Mouse (Mus musculus): ENCODE measurements around the gene Cd38.

DNA sequence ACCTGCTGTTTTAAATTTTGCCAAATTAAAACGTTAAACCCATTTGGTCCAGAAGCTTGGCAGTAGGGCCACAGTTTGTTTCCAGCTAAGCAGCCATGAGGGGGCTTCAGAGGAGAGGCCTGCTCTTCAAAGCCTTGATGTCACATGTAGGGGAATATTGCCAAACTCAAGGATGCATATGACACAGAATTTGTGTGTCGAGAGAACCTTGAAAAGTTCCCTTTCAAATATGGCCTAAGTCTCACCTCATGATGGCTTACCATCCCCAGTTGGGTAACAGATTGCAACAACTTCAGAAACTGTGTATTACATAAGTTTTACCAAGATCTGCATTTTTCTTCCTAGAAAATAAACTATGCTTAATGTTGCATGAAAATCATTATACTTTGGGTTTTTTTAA is 41.5 kb upstream of the Cd38 start:
- TF ChIP-seq ZNF384 (IDR thresholded peaks at IDR 0.05; ENCODE audit: low read depth, low read length) (no peak), ZC3H11A (IDR thresholded peaks at IDR 0.05; ENCODE audit: borderline replicate concordance, low read depth, low read length) (no peak), MAFK (IDR thresholded peaks at IDR 0.05; ENCODE audit: insufficient read depth, low read depth, low read length) (no peak), CHD2 (IDR thresholded peaks at IDR 0.05; ENCODE audit: low read depth, low read length) (no peak)
